Mouse (Mus musculus): Measurements from ENCODE around the gene Wdr25.

GRCm38 (mm10) chr12:108849488-108850022 is 43.9 kb upstream of the Wdr25 start:
- TF ChIP-seq CTCF (IDR thresholded peaks at IDR 0.05; ENCODE audit: low read depth, low read length) (no peak), POLR2A (IDR thresholded peaks at IDR 0.05; ENCODE audit: extremely low read depth, insufficient read depth, low read length) (no peak)

Data from liver, adult 2 months (tissue).